Mouse (Mus musculus) frontal cortex, postnatal 36 days (tissue): ENCODE results near the gene Rps11.
A peak's percentile ranks its signal among the peaks of the same experiment; 100 is the strongest.

ENCODE experiments used
- DNase-seq, 2 experiments: peaks; one replicate each; pipeline ENCODE4 v3.0.0; 2022; ENCODE audit warnings: low spot score in 2 of 2

Gene Rps11

DNA sequence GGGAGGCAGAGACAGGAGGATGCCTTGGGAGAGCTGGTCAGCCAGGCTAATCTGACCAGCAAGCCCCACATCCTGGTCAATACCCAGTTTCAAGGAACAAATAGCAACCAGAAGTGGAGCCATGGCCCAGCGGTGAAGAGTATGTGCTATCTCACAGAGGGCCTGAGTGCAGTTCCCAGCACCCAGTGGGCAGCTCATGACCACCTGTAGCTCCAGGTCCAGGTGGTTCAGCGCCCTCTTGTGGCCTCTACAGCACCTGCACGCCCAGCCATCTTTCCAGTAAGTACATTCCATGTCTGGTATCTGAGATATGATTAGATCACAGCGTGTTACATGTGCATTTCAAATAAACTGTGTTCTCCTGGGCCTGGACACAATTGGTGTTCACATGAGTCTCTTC is 38.2 kb downstream of the Rps11 start:
- DNase-seq: no peak

- DNase-seq: no peak
Measured at GRCm38 (mm10) chr7:45083300-45083890, 40.8 kb downstream of the Rps11 start.

- DNase-seq: no peak
Measured at GRCm38 (mm10) chr7:45082401-45083299, 41.6 kb downstream of the Rps11 start.

DNA sequence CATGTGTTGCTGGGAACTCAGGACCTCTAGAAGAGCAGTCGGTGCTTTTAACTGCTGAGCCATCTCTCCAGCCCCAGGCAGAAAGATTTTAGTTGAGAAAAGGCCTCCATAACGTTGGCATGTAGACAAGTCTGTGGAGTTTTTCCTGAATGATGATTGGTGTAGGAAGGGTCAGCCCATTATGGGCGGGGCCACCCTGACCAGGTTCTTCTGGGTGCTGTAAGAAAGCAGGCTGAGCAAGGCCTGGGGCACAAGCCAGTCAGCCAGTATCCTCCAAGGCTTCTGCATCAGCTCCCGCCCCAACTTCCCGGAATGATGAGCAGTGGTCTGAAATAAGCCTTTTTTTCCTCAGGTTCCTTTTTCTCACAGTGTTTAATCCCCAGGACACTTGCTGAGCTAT is 43.2 kb downstream of the Rps11 start:
- no peak for DNase-seq

DNA sequence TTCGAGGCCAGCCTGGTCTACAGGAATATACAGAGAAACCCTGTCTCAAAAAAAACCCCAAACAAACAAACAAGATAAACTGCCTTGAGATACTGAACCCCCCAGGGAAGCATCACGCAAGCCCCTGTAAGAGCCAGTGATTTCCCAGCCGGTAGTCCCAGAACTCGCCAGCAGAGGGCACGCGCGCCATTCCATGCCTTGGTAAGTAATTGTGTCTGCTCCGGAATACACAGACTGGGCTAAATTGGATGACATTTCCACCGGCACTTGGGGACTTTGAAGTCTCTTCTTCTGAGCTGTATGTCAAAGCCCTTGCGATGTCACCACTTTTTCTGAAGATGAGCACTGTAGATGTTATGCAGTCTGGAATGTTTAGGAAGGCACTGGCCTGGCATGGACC is 44.4 kb downstream of the Rps11 start:
- peak; percentile 87 to 93 for DNase-seq

GRCm38 (mm10) chr7:45078513-45078912 is 45.7 kb downstream of the Rps11 start:
- DNase-seq: peak; percentile 52 to 53

DNA sequence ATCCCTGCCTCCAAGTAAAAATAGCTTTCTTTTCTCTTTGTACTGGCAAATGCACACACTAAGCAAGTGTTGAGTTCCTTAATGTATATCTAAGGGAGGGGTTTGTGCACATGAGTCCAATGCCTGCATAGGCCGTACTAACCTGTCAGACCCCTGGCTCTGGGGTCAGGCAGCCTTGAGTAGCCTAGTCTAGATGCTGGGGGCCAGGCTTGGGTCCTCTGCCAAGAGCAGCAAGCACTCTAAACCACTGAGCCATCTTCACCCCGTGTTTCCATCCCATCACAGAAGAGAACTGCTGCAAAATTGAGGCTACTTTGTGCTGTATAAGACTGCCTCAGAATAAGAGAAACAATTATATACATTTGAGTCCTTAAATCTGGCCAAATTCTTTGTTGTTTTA is 46.4 kb downstream of the Rps11 start:
- DNase-seq: no peak

GRCm38 (mm10) chr7:45077322-45077721 is 46.9 kb downstream of the Rps11 start:
- no peak for DNase-seq

GRCm38 (mm10) chr7:45076501-45076900 is 47.7 kb downstream of the Rps11 start:
- DNase-seq: no peak

DNA sequence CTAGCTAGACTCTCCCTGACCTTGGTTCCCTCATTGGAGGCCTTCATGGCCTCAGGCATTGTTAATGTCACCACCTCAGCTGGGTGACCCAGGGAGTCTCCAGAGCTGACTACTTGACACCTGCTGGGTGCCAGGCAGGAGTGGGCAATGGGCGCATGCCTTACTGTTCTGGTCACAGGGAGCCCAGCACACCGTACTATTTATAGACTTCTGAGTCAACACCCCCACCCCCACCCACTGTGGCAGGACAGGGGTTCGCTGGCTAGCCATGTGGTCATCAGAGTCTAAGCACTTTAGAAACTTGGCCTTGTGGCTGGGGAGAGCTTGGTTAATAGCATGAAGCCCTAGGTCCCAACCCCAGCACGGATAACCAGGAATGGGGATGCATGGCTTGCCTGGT is 48.8 kb downstream of the Rps11 start:
- no peak for DNase-seq

DNA sequence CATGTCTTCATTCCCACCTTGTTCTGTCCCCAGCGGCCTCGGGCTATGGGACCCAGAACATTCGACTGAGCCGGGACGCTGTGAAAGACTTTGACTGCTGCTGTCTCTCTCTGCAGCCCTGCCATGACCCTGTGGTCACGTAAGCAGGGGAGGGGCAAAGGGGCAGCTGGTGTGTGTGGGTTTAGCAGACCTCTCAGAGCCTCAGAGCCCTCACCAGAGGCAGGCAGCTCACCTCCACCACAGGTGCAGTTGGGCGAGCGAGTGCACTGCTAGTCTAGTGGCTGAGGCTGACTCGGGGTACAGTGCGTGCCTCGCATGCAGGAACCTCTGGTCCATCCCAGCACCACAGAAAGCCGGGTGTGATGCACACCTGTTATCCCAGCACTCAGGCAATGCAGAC is 50.3 kb downstream of the Rps11 start:
- no peak for DNase-seq

- no peak for DNase-seq
Measured at GRCm38 (mm10) chr7:45073171-45073707, 51.0 kb downstream of the Rps11 start.
